Mouse (Mus musculus) Patski (cell line): ENCODE data around the gene Ralgps2. TPM values are rescaled to one million over a fixed set of nuclear protein-coding genes. Genes with fewer than 3 reads are reported as not detected.
A peak's percentile ranks its signal among the peaks of the same experiment; 100 is the strongest.

ENCODE experiments used
- ATAC-seq: fragments of 100-300 bp; one replicate; pipeline ENCODE4 v1.8.0; 2021
- CTCF ChIA-PET: fragments of 350-600 bp; sonication (Branson Sonifier 250); formaldehyde crosslinking; loops from one replicate; lab custom pipeline; 2022; ENCODE audit warnings: inconsistent platforms; lab: Charles Lee
- POLR2A ChIA-PET: fragments of 350-600 bp; sonication (Branson Sonifier 250); formaldehyde crosslinking; loops from one replicate; lab custom pipeline; 2022; ENCODE audit warnings: antibody characterized with exemption, inconsistent platforms; lab: Charles Lee
- DNase-seq: peaks from one replicate; pipeline ENCODE4 v3.0.0-alpha.2; 2011; ENCODE audit warnings: low read depth, low spot score
- H3K27me3 ChIP-seq: fragments of 371-371 bp; one replicate; pipeline ENCODE4 v1.5.1; 2021
- CTCF ChIP-seq: fragments of 100-300 bp; IDR thresholded peaks from one replicate; pipeline ENCODE4 v1.5.1; 2021
- in situ Hi-C: fragments of 300-500 bp; cut with MboI; formaldehyde crosslinking; loops from 3 replicates; pipeline ENCODE4 v1.11.1; 2018; ENCODE audit warnings: low pct_unique_long_range_greater_than_20kb, mixed read lengths
- polyA plus RNA-seq: library from polyadenylated mRNA; unstranded; gene quantifications from one replicate; pipeline ENCODE4 v1.2.3, GENCODE M21; 2021

Gene Ralgps2
- polyA plus RNA-seq, 1 experiment from 2014 or later: 7.4 TPM

DNA sequence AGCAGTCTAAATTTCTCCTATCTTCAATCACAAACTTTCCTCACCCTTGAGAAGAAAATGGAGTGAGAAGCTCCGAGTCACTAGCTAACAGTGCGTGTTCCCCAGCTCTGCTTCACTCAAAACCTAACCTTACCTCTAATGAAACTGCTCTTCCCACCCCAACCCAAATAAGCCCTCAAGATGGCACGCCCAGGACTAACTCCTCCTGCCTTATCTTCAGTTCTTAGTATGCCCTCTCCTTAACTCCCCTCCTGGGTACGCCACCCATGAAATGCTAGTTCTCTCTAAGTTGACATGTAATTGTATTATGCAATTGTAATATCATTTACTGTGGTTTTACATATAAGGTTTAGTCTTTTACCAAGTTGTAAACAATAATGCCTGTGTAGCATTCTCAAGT lies 11.2 kb downstream of the Ralgps2 start:
- POLR2A ChIA-PET: no interaction called here
- in situ Hi-C loops: no loop called here
- DNase-seq (no peak), ATAC-seq (no peak)
- H3K27me3 ChIP-seq: no peaks in the 10 kb centered on the region
- CTCF ChIA-PET: interaction anchor here (1.0 to 3.9 kb wide), 3 partner anchors 9 to 149 kb away, joined by 3 to 21 read pairs (median 13); no protein-coding TSS in a partner anchor
- no peak for TF ChIP-seq CTCF

- H3K27me3 ChIP-seq: no peaks in the 10 kb centered on the region
- in situ Hi-C loops: no loop called here
- CTCF ChIA-PET: no interaction called here
- ATAC-seq (no peak), DNase-seq (no peak)
- POLR2A ChIA-PET: no interaction called here
- TF ChIP-seq CTCF: no peak
Observed at GRCm38 (mm10) chr1:156923511-156923910, 15.9 kb downstream of the Ralgps2 start.

DNA sequence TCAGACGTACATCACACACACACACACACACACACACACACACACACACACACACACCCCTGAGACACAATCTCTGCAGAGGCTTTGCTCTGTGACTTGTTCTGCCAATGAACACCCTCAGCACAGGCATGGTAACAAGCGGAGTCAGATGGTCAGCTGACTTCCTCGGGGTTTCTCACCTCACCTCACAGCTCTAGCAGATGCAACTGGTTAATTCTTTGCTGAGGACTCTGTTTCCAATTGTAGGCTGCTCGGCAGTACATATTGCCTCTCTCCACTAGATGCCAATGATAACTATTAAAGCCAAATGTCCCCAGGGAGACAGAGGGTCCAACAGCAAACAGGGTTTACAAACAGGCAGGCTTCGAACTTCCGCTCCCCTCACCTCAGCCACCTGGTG lies 16.5 kb downstream of the Ralgps2 start:
- no peaks in the 10 kb centered on the region for H3K27me3 ChIP-seq
- CTCF ChIA-PET: interaction anchor here (1.7 to 1.9 kb wide), 2 partner anchors 14 to 141 kb away, joined by 4 to 5 read pairs; no protein-coding TSS in a partner anchor
- ATAC-seq: no peak
- no peak for DNase-seq
- POLR2A ChIA-PET: no interaction called here
- TF ChIP-seq CTCF: no peak
- in situ Hi-C loops: no loop called here

DNA sequence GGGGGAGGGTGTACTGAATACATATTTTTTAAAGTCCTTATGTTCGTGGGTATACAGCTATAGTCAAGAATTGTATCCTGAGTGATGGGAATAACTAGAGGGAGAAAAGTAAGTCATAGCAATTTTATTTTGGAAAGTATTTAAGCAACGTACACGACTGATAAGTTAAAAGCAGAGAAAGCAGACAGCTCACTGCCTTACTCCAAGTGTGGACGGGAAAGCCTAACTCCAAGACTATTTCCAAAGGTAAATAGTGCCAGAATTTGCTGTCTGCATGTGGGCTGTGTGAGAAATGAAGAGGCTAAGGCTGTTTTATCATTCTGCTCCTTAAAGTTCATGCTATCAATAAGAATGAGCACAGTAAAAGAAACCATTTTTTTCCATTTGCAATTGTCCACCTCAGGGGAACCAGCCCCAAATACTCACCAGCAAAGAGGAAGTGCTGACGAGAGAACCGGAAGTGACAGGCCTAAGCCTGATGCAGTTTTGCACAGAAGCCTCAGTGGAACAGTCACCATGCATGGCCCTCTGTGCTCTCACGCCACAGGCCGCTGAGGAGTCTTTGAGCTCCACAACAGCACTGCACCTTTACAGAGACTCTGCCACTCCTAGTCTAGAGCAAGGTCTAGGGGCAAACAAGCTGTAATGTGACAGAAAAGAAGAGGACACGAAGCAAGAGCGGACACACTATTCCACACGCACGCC lies 18.0 kb downstream of the Ralgps2 start:
- no peak for ATAC-seq
- POLR2A ChIA-PET: no interaction called here
- CTCF ChIA-PET: interaction anchor here (1.4 to 1.9 kb wide), 3 partner anchors 16 to 155 kb away, joined by 4 to 5 read pairs (median 5); no protein-coding TSS in a partner anchor
- TF ChIP-seq CTCF: no peak
- no peak for DNase-seq
- H3K27me3 ChIP-seq: no peaks in the 10 kb centered on the region
- in situ Hi-C loops: no loop called here

DNA sequence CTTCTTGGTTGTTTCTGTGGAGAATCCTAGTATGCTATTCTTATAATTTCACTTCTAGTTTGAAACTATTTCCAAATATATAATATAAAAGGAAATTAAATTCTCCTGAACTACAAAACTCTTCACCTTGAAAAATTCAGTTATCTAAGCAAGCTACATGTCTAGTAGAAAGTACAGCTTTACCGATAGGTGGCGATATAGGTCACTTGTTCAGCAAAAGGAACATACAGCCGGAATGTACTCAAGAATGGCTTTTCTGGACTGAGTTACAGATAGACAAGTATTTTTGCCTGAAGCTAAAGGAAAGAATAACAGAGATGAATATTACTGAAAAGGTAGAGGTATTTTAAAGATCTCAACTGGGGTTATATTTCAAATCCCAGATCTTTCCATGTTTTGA lies 22.0 kb downstream of the Ralgps2 start:
- TF ChIP-seq CTCF: peak; percentile 47
- ATAC-seq: no peak
- H3K27me3 ChIP-seq: peaks cover 3% of the 10 kb centered on the region
- CTCF ChIA-PET: interaction anchor here (0.9 to 5.8 kb wide), 19 partner anchors 8 to 175 kb away, joined by 3 to 54 read pairs (median 6); no protein-coding TSS in a partner anchor
- in situ Hi-C loops: loop anchor here (5.0 kb wide), 1 partner anchor 160 kb away; no protein-coding TSS in a partner anchor
- peak; percentile 46 for DNase-seq
- POLR2A ChIA-PET: interaction anchor here (1.3 kb wide), 1 partner anchor 160 kb away, joined by 4 read pairs; no protein-coding TSS in a partner anchor

DNA sequence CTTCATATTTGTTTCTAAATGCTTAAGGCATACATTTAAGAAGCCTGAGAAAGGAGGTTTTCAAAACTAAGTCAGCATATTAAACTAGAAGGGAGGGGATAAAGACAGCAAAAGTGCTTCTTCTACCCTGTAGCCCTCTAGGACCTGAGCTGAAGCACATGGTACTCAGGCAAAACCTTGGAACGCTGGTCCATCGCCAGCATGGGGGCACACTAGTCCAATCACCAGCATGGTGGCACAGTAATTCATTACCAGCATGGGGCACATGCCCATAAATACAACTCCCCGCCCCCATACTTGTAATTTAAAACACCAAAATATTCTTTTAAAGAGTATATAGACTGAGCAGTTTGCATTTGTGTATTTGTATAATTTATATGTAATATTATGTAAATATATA lies 23.1 kb downstream of the Ralgps2 start:
- in situ Hi-C loops: loop anchor here (5.0 kb wide), 1 partner anchor 161 kb away; no protein-coding TSS in a partner anchor
- no peak for DNase-seq
- no peak for ATAC-seq
- peaks cover 3% of the 10 kb centered on the region for H3K27me3 ChIP-seq
- ChIA-PET CTCF (interaction anchor here (2.1 to 5.8 kb wide), 5 partner anchors 10 to 164 kb away, joined by 6 to 54 read pairs (median 21); no protein-coding TSS in a partner anchor), POLR2A (no interaction called here)
- no peak for TF ChIP-seq CTCF

- H3K27me3 ChIP-seq: peaks cover 3% of the 10 kb centered on the region
- DNase-seq: no peak
- ChIA-PET CTCF (interaction anchor here (0.9 to 5.8 kb wide), 4 partner anchors 9 to 165 kb away, joined by 3 to 40 read pairs (median 4); no protein-coding TSS in a partner anchor), POLR2A (no interaction called here)
- ATAC-seq: no peak
- no peak for TF ChIP-seq CTCF
- in situ Hi-C loops: loop anchor here (5.0 kb wide), 1 partner anchor 162 kb away; no protein-coding TSS in a partner anchor
Observed at GRCm38 (mm10) chr1:156914942-156915341, 24.5 kb downstream of the Ralgps2 start.

DNA sequence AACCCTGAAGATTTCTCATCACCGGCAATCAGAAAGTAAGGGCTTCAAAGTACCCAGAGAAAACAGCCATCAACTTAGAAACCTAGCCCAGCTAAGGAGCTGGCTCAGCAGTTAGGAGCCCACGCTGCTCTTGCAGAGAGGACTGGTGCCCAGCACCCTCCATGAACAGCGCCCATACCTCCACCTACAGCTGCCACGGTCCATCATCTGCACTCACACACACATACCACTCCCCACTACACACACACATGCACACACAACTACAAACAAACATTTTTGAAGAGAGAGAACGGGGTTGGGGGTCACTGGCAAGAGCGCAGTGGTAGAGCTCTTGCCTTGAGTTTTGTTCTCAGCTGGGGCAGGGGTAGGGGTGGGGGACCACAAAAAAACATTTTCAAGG lies 26.2 kb downstream of the Ralgps2 start:
- POLR2A ChIA-PET: no interaction called here
- peaks cover 3% of the 10 kb centered on the region for H3K27me3 ChIP-seq
- ATAC-seq: no peak
- TF ChIP-seq CTCF: no peak
- in situ Hi-C loops: no loop called here
- DNase-seq: no peak
- CTCF ChIA-PET: no interaction called here

DNA sequence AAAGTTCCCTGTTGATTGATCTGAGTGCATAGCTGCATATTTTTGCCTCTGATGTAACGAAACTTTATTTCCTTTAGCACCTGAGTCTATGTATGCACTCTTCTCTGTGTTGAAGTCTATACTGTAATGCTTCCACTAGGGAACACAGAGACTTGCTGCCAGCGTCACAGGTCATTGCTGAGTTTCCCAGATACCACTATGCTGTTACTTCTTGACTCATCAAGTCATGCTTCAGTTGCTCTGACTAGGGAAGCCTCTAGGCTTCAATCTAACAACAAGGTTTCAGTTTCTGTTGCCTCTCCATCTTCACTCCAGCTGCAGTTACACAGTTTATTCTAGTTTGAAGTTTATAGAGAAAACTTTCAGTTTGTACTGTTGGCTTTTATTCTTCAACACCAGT lies 28.5 kb downstream of the Ralgps2 start:
- in situ Hi-C loops: no loop called here

GRCm38 (mm10) chr1:156909866-156910265 lies 29.6 kb downstream of the Ralgps2 start:
- no peaks in the 10 kb centered on the region for H3K27me3 ChIP-seq
- ChIA-PET POLR2A (no interaction called here), CTCF (interaction anchor here (2.3 kb wide), 1 partner anchor 157 kb away, joined by 6 read pairs; no protein-coding TSS in a partner anchor)
- ATAC-seq: no peak
- DNase-seq: no peak
- TF ChIP-seq CTCF: peak; percentile 30
- in situ Hi-C loops: loop anchor here (10.0 kb wide), 1 partner anchor 375 kb away; no protein-coding TSS in a partner anchor

More for the DNA sequence above, 28.5 kb downstream of the Ralgps2 start:
- no peak for TF ChIP-seq CTCF
- ATAC-seq (peak; percentile 85), DNase-seq (peak; percentile 46)
- CTCF ChIA-PET: interaction anchor here (0.6 to 1.4 kb wide), 2 partner anchors 159 to 170 kb away, joined by 3 to 4 read pairs; no protein-coding TSS in a partner anchor
- POLR2A ChIA-PET: no interaction called here
- H3K27me3 ChIP-seq: peaks cover 1% of the 10 kb centered on the region
